Mouse (Mus musculus) testis, adult 2 months (tissue): ENCODE data around the gene BC025920. TPM values are rescaled to one million over a fixed set of nuclear protein-coding genes. Genes with fewer than 3 reads are reported as not detected.
A peak's percentile ranks its signal among the peaks of the same experiment; 100 is the strongest.

Experiments used
- H3K27ac ChIP-seq: fragments of 200-500 bp; 2 replicates; pipeline ENCODE4 v1.5.1; 2012; ENCODE audit warnings: low read depth, low read length; ENCODE audit not compliant: control insufficient read depth, insufficient read depth
- H3K27me3 ChIP-seq: fragments of 200-500 bp; 2 replicates; pipeline ENCODE4 v1.6.1; 2012; ENCODE audit warnings: mild to moderate bottlenecking, low read length, moderate library complexity; ENCODE audit not compliant: control insufficient read depth, insufficient read depth
- H3K36me3 ChIP-seq: fragments of 200-500 bp; 2 replicates; pipeline ENCODE4 v1.6.1; 2012; ENCODE audit warnings: mild to moderate bottlenecking, low read length; ENCODE audit not compliant: control insufficient read depth, insufficient read depth
- H3K4me1 ChIP-seq: fragments of 200-500 bp; 2 replicates; pipeline ENCODE4 v1.6.1; 2012; ENCODE audit warnings: low read length; ENCODE audit not compliant: control insufficient read depth, insufficient read depth
- H3K4me3 ChIP-seq: fragments of 200-500 bp; 2 replicates; pipeline ENCODE4 v1.5.1; 2012; ENCODE audit warnings: low read depth, mild to moderate bottlenecking, low read length, moderate library complexity, mixed read lengths; ENCODE audit not compliant: control insufficient read depth
- CTCF ChIP-seq: fragments of 200-500 bp; IDR thresholded peaks from 2 replicates; pipeline ENCODE4 v1.5.1; 2012; ENCODE audit warnings: low read depth, mild to moderate bottlenecking, inconsistent platforms, low read length, moderate library complexity; ENCODE audit not compliant: control insufficient read depth, insufficient read depth, insufficient replicate concordance
- POLR2A ChIP-seq: fragments of 200-500 bp; IDR thresholded peaks from 2 replicates; pipeline ENCODE4 v1.6.1; 2012; ENCODE audit warnings: low read depth, mild to moderate bottlenecking, inconsistent platforms, low read length, moderate library complexity; ENCODE audit not compliant: control insufficient read depth
- polyA plus RNA-seq: library from polyadenylated mRNA; depleted of rRNA; stranded (reverse); fragments of >200 nt; gene quantifications from 2 replicates; pipeline ENCODE4 v1.2.3, GENCODE M21; 2012

The BC025920 gene
- polyA plus RNA-seq, 1 experiment = 0.68 TPM

GRCm38 (mm10) chr10:81574081-81575056 lies 31.7 kb upstream of the BC025920 start, which contains the start of gene Tle2:
Tle2 (plus strand) TSS chr10:81574561.
- Histone ChIP-seq H3K4me3 (peak within 1 kb of the TSS; percentile 67), H3K36me3 (no peaks in the 10 kb centered on the region), H3K27me3 (no peaks in the 10 kb centered on the region), H3K27ac (peak within 1 kb of the TSS; percentile 7; the same call in 1 of the 2 replicates), H3K4me1 (peaks cover 44% of the 10 kb centered on the region)
- TF ChIP-seq POLR2A (no peak), CTCF (no peak)

DNA sequence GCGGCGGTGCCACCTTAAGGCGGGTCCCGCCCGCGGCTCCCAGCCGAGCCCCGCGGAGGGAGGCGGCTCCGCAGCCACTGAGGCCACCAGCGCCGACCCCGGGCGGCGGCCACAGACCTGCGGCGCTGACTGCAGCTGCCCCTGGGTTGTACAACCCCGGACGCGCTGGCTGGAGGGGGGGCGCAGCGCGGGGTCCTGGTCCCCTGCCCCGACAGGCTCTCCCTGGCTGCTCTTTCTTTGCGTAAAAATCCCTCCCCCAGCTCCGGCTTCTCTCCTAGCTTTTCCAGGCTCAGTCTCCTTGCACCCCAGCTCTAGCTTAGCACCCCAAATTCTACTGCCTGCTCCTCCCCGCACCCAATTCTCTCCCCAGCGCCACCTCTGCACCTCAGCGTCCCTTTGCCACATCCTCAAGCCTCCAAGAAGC lies 30.9 kb upstream of the BC025920 start:
- TF ChIP-seq POLR2A (no peak), CTCF (no peak)
- Histone ChIP-seq H3K27me3 (no peaks in the 10 kb centered on the region), H3K36me3 (no peaks in the 10 kb centered on the region), H3K4me1 (peaks cover 46% of the 10 kb centered on the region), H3K4me3 (peak overlapping the region; percentile 67), H3K27ac (peak overlapping the region; percentile 7; the same call in 1 of the 2 replicates)

DNA sequence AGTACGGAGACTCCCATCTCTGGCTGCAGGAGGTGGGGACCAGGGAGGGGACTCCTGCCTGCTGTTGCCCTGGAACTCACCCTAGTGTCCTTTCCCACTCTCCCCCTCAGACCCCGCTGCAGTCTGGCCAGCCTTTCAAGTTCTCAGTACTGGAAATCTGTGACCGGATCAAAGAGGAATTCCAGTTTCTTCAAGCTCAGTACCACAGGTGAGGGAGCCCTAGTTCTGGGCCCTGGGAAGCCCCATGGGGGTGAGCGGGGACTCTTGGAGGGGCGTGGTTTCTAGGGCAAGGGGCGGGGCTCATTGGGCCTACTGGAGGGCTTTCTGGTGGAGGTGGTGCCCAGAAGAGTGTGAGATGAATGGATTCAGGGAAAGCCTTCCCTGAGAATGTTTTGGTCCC lies 30.4 kb upstream of the BC025920 start:
- Histone ChIP-seq H3K27ac (no peak overlapping the region), H3K36me3 (no peaks in the 10 kb centered on the region), H3K27me3 (no peaks in the 10 kb centered on the region), H3K4me1 (peaks cover 48% of the 10 kb centered on the region), H3K4me3 (peak overlapping the region; percentile 67)
- TF ChIP-seq CTCF = no peak
- no peak for TF ChIP-seq POLR2A

DNA sequence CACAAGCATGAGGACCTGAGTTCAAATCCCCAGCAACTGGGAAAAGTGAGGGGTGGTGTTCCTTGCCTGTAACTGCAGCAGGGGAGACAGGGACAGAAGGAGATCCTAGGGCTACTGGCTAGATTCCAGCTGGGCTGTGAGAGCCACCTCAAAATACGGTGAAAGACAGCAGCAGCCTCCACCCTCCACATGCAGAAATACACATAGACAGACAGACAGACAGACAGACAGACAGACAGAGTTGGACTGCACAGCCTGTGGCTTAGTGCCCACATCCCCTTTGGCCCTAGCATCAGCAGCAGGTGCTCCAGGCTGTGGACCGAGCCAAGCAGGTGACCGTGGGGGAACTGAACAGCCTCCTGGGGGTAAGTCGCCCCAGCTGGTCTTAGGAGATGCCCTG lies 26.1 kb upstream of the BC025920 start:
- H3K27me3 ChIP-seq = no peaks in the 10 kb centered on the region

DNA sequence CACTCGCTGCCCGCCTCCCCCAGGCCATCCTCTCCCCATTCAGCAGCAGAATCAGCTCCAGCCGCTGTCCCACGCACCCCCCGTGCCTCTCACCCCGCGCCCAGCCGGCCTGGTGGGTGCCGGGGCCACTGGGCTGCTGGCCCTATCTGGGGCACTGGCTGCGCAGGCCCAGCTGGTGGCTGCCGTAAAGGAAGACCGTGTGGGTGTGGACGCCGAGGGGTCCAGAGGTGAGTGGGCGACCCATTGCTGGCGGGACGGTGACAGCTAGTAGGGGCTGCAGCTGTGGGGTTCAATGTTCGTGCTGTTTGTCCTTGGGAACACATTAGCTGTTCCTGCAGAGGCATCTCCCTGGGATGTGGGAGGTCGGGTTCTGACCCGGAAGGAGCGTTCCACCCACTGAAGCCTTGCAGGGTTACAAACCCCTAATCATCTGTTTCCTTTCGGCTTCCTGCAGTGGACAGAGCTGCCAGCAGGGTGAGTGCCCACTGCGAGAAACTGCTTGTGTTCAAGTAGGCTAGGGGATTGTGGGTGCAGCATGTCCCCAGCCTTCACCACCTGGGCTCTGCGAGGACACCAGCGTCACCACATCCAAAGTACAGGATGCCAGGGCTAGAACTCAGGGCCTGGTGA lies 25.5 kb upstream of the BC025920 start:
- no peak for TF ChIP-seq POLR2A
- TF ChIP-seq CTCF = peak; percentile 42; the same call in 1 of the 2 replicates
- no peaks in the 10 kb centered on the region for H3K36me3 ChIP-seq
- no peaks in the 10 kb centered on the region for H3K27me3 ChIP-seq
- no peak overlapping the region for H3K4me3 ChIP-seq
- peaks cover 16% of the 10 kb centered on the region for H3K4me1 ChIP-seq
- H3K27ac ChIP-seq = no peak overlapping the region

More for the DNA sequence above, 26.1 kb upstream of the BC025920 start:
- peaks cover 21% of the 10 kb centered on the region for H3K4me1 ChIP-seq
- no peak for TF ChIP-seq POLR2A
- no peak for TF ChIP-seq CTCF
- no peak overlapping the region for H3K4me3 ChIP-seq
- H3K27ac ChIP-seq = no peak overlapping the region
- H3K36me3 ChIP-seq = no peaks in the 10 kb centered on the region

DNA sequence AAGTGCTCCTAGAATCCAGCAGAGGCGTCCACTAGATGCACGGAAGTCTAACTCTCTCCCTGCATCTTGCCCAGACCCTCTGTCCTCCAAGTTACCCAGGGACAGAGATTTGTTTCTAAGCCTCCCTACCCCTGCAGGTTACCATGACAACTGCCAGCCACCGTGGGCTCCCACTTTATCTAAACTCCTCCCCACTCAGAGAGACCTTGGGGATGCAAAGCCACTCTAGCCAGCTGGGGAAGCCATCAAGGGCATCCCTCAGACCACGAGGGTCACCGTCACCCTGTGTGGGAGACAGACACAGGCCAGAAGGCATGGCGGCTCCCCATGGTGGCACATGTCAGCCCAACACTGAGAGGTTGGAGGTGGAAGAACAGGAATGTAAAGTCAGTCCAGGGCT lies 22.7 kb upstream of the BC025920 start:
- no peak overlapping the region for H3K4me3 ChIP-seq
- no peaks in the 10 kb centered on the region for H3K36me3 ChIP-seq
- peaks cover 6% of the 10 kb centered on the region; the same call in 1 of the 2 replicates for H3K4me1 ChIP-seq
- TF ChIP-seq CTCF (no peak), POLR2A (no peak)
- H3K27ac ChIP-seq = no peak overlapping the region
- no peaks in the 10 kb centered on the region for H3K27me3 ChIP-seq

DNA sequence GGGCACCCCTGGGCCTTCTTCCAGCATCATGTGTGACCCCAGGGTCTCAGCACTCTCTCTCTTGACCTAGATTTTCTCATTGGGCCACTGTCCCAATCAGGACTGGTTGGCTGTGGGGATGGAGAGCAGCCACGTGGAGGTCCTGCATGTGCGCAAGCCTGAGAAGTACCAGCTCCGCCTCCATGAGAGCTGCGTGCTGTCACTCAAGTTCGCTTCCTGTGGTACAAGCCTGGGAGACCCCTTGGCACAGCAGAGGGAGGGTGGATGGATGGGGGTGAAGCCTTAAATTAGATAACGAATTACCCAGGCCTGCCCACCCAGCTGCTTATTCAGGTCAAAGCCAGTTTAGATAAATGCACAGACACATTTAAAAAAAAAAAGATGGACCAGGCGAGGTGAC lies 17.3 kb upstream of the BC025920 start:
- Histone ChIP-seq H3K4me1 (no peaks in the 10 kb centered on the region; the same call in 1 of the 2 replicates), H3K27me3 (no peaks in the 10 kb centered on the region), H3K4me3 (no peak overlapping the region), H3K36me3 (no peaks in the 10 kb centered on the region), H3K27ac (no peak overlapping the region)
- no peak for TF ChIP-seq CTCF
